Mouse (Mus musculus) forebrain, embryonic 15.5 days (tissue): Measurements from ENCODE around the gene Ppp2ca. TPM values are rescaled to one million over a fixed set of nuclear protein-coding genes. Genes with fewer than 3 reads are reported as not detected.
A peak's percentile ranks its signal among the peaks of the same experiment; 100 is the strongest.

Experiments
- ATAC-seq: fragments of 200-750 bp; cut with Nextera tagmentation; replicated peaks from 2 replicates; pipeline ENCODE4 v1.8.0; 2017; ENCODE audit warnings: mild to moderate bottlenecking, moderate TSS enrichment, moderate library complexity
- H3K27ac ChIP-seq: fragments of 300-500 bp; sonication (generic); replicated peaks from 2 replicates; pipeline ENCODE4 v1.5.1; 2015; ENCODE audit warnings: mild to moderate bottlenecking, inconsistent platforms
- H3K27me3 ChIP-seq: fragments of 300-500 bp; sonication (generic); 2 replicates; pipeline ENCODE4 v1.6.1; 2015; ENCODE audit warnings: inconsistent platforms
- H3K36me3 ChIP-seq: fragments of 300-500 bp; sonication (generic); 2 replicates; pipeline ENCODE4 v1.6.1; 2015; ENCODE audit warnings: mild to moderate bottlenecking, inconsistent platforms
- H3K4me1 ChIP-seq: fragments of 300-500 bp; sonication (generic); 2 replicates; pipeline ENCODE4 v1.6.1; 2015; ENCODE audit warnings: inconsistent platforms
- H3K4me2 ChIP-seq: fragments of 300-500 bp; sonication (generic); replicated peaks from 2 replicates; pipeline ENCODE4 v1.6.1; 2015; ENCODE audit warnings: mild to moderate bottlenecking, inconsistent platforms
- H3K4me3 ChIP-seq: fragments of 300-500 bp; sonication (generic); 2 replicates; pipeline ENCODE4 v1.5.1; 2015; ENCODE audit warnings: mild to moderate bottlenecking, inconsistent platforms
- H3K9ac ChIP-seq: fragments of 300-500 bp; sonication (generic); replicated peaks from 2 replicates; pipeline ENCODE4 v1.6.1; 2015; ENCODE audit warnings: mild to moderate bottlenecking, inconsistent platforms
- H3K9me3 ChIP-seq: fragments of 300-500 bp; sonication (generic); 2 replicates; pipeline ENCODE4 v1.6.1; 2016; ENCODE audit warnings: inconsistent platforms
- WGBS: fragments of 180-500 bp; shearing (Covaris S2); methylation state at CpG from one replicate; pipeline ENCODE4 v1.1.7; 2015; ENCODE audit warnings: mixed read lengths; 5-methylcytosine and 5-hydroxymethylcytosine counted together
- polyA plus RNA-seq: library from polyadenylated mRNA; unstranded; fragments of >200 nt; fragmentation: Nextera tagmentation; extraction: Ambion mirVana; gene quantifications from 2 replicates; pipeline ENCODE4 v1.2.1, GENCODE M21; 2015

Gene Ppp2ca
- polyA plus RNA-seq: 116 and 129 TPM in 2 replicates

DNA sequence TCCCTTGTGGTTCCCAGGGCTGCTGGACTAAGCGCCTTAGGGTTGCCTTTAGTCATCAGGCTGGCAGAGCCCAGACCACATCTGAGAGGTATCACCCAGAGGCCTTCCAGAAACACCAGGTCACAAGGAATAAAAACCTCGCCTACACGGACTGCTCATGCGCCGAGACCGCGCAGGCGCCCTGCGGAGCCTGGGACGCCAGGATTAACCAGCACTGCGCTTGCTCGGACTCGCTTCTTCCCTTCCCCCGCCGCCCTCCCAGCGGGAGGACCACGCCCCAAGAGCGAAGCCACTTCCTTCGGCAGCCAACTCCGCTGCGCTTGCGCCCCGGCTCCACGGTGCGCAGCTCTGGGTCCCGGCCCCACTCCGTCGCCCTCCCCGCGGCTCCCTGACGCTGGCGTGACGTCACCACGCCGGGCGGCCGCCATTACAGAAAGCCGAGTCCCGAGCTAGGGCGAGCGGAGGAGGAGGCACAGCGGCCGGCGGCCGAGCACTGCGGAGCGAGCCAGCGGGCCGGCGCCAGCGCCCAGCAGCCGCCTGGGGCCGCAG lies at the start of gene Ppp2ca:
TSS of gene Ppp2ca (plus strand) at position 284 of the 549 bp plus-strand sequence.
- Histone ChIP-seq H3K27ac (peak within 1 kb of the TSS; percentile 98), H3K27me3 (no peaks in the 10 kb centered on the region), H3K4me3 (peak within 1 kb of the TSS; percentile 82), H3K36me3 (no peaks in the 10 kb centered on the region), H3K9me3 (no peaks in the 10 kb centered on the region), H3K9ac (peak within 1 kb of the TSS; percentile 91), H3K4me2 (peak within 1 kb of the TSS; percentile 78), H3K4me1 (peaks cover 31% of the 10 kb centered on the region)
- ATAC-seq: peak; percentile 98
- WGBS: under 1% methylated on average over 46 of the region's 53 CpGs

DNA sequence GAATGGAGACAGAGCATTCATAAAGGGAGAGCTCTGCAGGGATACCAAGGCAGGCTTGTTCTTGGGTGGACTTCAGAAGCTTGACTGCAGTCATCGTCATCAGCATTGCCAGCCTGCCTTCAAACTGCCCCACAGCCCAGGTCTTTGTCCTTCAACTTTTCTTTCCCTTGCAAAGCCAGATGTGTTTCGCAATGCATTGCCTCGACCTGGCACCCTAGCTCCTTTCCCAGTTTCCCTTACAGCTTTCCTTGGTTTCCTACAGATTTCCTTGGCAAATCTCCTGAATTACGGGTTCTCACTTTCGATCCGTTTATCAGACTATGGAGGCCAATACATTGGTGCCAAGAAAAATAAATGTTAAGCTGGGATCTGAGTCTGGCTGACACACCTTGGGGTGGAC lies 45.1 kb upstream of the Ppp2ca start:
- H3K9me3 ChIP-seq: no peaks in the 10 kb centered on the region
- no peak for ATAC-seq
- H3K9ac ChIP-seq: no peak overlapping the region
- H3K27ac ChIP-seq: no peak overlapping the region
- no peaks in the 10 kb centered on the region for H3K36me3 ChIP-seq
- WGBS: 85% methylated on average over 6 of the region's 6 CpGs
- H3K27me3 ChIP-seq: no peaks in the 10 kb centered on the region
- H3K4me2 ChIP-seq: no peak overlapping the region
- peaks cover 5% of the 10 kb centered on the region; the same call in 1 of the 2 replicates for H3K4me1 ChIP-seq
- H3K4me3 ChIP-seq: no peak overlapping the region

DNA sequence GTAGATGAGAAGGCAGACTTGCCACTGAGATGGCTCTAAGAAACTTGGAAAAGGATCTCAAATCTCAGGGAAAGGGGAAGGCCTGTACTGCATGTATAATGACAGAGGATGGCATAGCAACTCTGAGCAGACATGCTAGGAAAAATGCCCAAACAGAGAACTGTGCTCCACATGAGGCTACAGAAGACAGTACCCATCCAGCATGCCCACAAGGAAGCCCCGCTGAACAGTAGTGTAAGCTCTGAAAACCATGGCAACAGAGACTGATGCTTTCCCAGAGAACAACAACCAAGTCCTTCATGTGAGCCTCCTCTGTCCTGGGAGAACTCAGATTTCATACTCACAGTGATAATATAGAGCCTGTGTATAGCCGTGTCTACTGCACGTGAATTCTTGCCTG lies 43.8 kb upstream of the Ppp2ca start:
- Histone ChIP-seq H3K27me3 (no peaks in the 10 kb centered on the region), H3K4me2 (no peak overlapping the region), H3K4me3 (no peak overlapping the region), H3K4me1 (peaks cover 5% of the 10 kb centered on the region; the same call in 1 of the 2 replicates), H3K27ac (no peak overlapping the region), H3K36me3 (no peaks in the 10 kb centered on the region), H3K9me3 (no peaks in the 10 kb centered on the region), H3K9ac (no peak overlapping the region)
- ATAC-seq: no peak
- 85% methylated on average over 3 of the region's 3 CpGs for WGBS

DNA sequence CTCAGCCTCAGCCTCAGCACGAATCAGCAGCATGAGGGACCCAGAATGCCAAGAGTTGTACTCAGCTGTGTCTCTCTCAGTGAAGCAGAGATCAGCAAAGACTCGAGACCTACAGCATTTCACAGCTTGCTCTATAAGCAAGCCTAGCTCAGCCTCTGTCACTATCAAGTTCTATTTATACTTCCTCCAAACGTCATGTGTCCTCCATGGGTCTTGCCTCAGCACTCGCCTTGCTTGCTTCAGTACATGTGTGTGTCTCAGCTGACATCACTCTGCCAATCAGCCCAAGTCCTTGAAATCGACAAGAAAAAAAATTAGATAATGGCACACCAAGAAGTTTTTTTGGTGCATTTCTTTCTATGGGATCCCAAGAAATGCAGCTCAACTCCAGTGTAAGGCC lies 42.3 kb upstream of the Ppp2ca start:
- H3K4me3 ChIP-seq: no peak overlapping the region
- no peak overlapping the region for H3K9ac ChIP-seq
- ATAC-seq: no peak
- H3K27ac ChIP-seq: no peak overlapping the region
- no peaks in the 10 kb centered on the region for H3K9me3 ChIP-seq
- H3K4me2 ChIP-seq: no peak overlapping the region
- WGBS: 88% methylated on average over 5 of the region's 5 CpGs
- H3K4me1 ChIP-seq: peaks cover 5% of the 10 kb centered on the region; the same call in 1 of the 2 replicates
- H3K36me3 ChIP-seq: no peaks in the 10 kb centered on the region
- no peaks in the 10 kb centered on the region for H3K27me3 ChIP-seq

DNA sequence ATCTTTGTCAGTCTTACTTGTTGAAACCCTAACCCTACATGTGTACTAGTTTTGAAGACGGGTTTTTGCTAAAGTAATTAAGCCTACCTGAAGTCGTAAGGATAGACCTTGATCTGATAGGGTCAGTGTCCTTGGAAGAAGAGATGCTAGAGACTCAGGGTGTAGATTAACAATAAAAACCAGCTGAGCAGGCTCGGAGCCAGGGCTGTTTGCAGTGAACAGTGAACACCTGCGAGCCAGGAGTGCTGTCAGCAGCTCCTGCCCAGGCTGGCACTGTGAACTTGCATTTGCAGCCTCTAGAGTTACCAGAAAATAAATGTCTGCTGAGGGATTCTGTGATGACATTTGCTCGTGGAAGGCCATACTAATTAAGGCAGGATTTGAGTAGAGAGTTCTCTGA lies 39.5 kb upstream of the Ppp2ca start:
- no peak overlapping the region for H3K4me2 ChIP-seq
- H3K9me3 ChIP-seq: no peaks in the 10 kb centered on the region
- H3K4me1 ChIP-seq: peaks cover 5% of the 10 kb centered on the region; the same call in 1 of the 2 replicates
- H3K4me3 ChIP-seq: no peak overlapping the region
- no peak overlapping the region for H3K9ac ChIP-seq
- no peak overlapping the region for H3K27ac ChIP-seq
- H3K27me3 ChIP-seq: no peaks in the 10 kb centered on the region
- H3K36me3 ChIP-seq: no peaks in the 10 kb centered on the region
- no peak for ATAC-seq
- 80% methylated on average over 5 of the region's 5 CpGs for WGBS

DNA sequence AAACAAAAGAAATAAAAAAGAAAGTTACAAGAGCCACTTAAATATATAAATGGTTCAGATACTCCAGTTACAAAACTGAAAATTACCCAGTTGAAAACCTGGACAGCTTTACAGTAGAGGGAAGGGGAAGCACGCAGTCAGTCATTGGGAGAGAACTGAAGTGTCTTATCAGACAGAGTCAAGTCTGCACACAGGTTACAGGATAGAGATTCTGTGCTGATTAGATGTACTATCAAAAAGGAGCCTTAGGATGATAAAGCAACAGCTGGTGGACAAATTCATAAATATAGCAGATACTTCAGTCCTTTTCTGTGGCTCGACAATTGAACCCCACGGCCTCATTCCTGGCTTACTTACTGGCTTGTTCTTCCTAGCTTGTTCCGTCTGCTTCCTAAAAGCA lies 38.2 kb upstream of the Ppp2ca start:
- Histone ChIP-seq H3K9me3 (no peaks in the 10 kb centered on the region), H3K27me3 (no peaks in the 10 kb centered on the region), H3K4me2 (no peak overlapping the region), H3K36me3 (no peaks in the 10 kb centered on the region), H3K27ac (no peak overlapping the region), H3K9ac (no peak overlapping the region), H3K4me3 (no peak overlapping the region), H3K4me1 (peaks cover 5% of the 10 kb centered on the region; the same call in 1 of the 2 replicates)
- ATAC-seq: no peak
- WGBS: 94% methylated on average over 4 of the region's 4 CpGs

DNA sequence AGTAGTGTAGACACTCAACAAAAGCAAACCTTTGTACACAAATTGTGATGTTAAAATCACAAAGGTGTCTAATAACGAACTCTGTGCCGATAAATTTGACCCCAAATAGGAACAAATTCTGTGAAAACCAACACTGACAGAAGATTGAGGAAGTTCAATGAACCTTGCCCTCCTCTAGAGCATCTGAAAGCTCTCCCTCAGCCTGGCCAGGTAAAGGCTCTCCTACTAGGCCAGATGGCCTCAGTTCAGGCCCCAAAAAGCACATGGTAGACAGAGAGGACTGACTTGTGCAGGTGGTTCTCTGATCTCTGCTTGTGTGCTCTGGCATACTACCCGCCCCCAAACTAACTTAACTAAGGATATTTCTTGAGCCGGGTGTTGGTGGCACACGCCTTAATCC lies 36.1 kb upstream of the Ppp2ca start:
- Histone ChIP-seq H3K36me3 (no peaks in the 10 kb centered on the region), H3K4me3 (no peak overlapping the region), H3K4me2 (no peak overlapping the region), H3K27ac (no peak overlapping the region), H3K4me1 (peaks cover under 1% of the 10 kb centered on the region; the same call in 1 of the 2 replicates), H3K9ac (no peak overlapping the region), H3K9me3 (no peaks in the 10 kb centered on the region), H3K27me3 (no peaks in the 10 kb centered on the region)
- ATAC-seq: no peak
- 94% methylated on average over 5 of the region's 5 CpGs for WGBS

DNA sequence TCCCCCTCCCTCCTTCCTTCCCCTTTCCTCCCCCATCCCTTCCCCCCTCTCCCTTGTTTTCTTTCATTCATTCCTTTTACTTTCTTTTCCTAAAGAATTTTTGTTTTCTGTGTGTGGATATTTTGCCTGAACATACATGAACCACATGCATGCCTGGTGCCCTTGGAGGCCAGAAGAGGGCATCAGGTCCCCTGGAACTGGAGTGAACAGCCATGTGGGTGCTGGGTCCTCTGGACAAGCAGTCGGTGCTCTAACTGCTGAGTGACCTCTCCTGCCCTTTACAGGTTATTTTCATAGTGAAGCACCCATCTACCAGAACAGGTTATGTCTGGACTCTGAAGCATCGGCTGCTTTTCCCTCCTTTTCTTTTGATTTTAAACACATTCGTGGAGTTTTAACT lies 34.1 kb upstream of the Ppp2ca start:
- Histone ChIP-seq H3K9ac (no peak overlapping the region), H3K36me3 (no peaks in the 10 kb centered on the region), H3K4me1 (no peaks in the 10 kb centered on the region), H3K27me3 (no peaks in the 10 kb centered on the region), H3K9me3 (no peaks in the 10 kb centered on the region), H3K4me3 (no peak overlapping the region), H3K4me2 (no peak overlapping the region), H3K27ac (no peak overlapping the region)
- WGBS: 57% methylated on average over 3 of the region's 3 CpGs
- ATAC-seq: no peak

DNA sequence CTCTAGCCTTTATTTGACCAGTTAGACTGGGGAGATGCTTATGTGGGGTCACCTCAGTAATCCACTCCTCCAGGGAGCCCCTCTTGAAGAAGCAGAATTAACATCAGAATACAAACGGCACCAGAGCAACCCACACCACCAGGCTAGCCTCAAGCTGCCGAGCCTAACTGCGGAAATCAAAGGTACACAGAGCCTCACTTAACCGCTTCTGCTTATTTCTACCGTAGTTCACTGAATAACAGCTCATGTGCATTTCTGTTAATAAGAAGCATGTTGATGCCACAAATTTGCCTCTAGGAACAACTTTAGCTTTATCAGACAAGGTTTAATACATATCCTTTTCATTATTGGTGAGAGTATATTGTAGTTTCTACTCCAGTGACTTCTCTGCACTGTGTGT lies 32.6 kb upstream of the Ppp2ca start:
- no peak for ATAC-seq
- Histone ChIP-seq H3K36me3 (no peaks in the 10 kb centered on the region), H3K4me2 (no peak overlapping the region), H3K9me3 (no peaks in the 10 kb centered on the region), H3K4me1 (no peaks in the 10 kb centered on the region), H3K27ac (no peak overlapping the region), H3K4me3 (no peak overlapping the region), H3K27me3 (no peaks in the 10 kb centered on the region), H3K9ac (no peak overlapping the region)
- WGBS: 10% methylated on average over 5 of the region's 5 CpGs

DNA sequence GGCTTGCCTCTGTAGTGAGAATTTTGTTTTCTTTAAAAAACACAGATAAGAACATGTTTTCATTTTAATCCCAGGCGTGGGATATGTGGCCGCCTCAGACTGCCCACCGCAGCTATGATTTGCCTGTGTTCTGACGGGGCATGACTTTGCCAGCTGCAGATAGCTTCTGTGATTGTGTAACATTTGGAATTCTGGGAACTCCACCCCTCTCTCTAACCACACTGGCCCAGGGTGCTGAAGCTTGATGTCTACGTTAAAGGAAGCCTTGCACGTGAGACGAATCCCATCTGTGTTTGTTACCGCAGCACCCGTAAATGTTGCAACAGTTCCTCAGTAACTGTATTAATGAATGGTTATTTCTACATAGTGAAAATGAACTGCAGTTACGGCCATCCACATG lies 26.7 kb upstream of the Ppp2ca start:
- no peaks in the 10 kb centered on the region for H3K9me3 ChIP-seq
- H3K4me3 ChIP-seq: no peak overlapping the region
- H3K9ac ChIP-seq: no peak overlapping the region
- no peak for ATAC-seq
- H3K27me3 ChIP-seq: no peaks in the 10 kb centered on the region
- H3K27ac ChIP-seq: no peak overlapping the region
- no peak overlapping the region for H3K4me2 ChIP-seq
- 81% methylated on average over 10 of the region's 10 CpGs for WGBS
- no peaks in the 10 kb centered on the region for H3K4me1 ChIP-seq
- no peaks in the 10 kb centered on the region for H3K36me3 ChIP-seq

DNA sequence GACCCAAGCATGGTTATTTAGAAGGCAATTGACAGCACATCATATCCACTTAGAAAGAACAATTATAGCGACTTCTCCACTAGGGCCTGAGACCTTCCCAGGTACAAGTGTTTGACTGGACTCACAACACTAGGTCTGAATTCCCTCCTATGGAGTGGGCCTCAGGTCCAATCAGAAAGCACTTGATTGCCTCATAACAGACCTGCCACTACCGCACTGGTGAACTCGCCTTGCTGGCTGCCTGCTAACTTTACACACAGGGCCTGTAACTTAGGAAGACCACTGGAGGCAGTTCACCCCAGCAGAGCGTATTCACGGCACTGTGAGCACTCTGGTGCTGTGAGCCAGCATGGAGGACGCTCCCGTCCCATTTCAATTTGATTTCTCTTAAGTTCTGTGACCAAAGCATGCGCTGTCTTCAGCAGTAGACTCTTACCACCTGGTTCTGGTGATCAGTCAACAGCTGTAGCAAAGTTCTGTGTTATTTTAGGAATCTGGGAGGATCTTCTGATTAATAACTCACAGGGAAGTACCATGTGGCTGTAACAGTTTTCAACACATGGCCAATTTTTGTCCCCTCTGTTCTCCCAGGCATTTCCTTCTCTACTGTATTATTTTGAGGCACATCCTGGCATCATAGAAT lies 24.8 kb upstream of the Ppp2ca start:
- Histone ChIP-seq H3K4me1 (no peaks in the 10 kb centered on the region), H3K9ac (no peak overlapping the region), H3K9me3 (no peaks in the 10 kb centered on the region), H3K36me3 (no peaks in the 10 kb centered on the region), H3K4me3 (no peak overlapping the region), H3K27me3 (no peaks in the 10 kb centered on the region), H3K27ac (no peak overlapping the region), H3K4me2 (no peak overlapping the region)
- WGBS: 80% methylated on average over 8 of the region's 8 CpGs
- no peak for ATAC-seq

DNA sequence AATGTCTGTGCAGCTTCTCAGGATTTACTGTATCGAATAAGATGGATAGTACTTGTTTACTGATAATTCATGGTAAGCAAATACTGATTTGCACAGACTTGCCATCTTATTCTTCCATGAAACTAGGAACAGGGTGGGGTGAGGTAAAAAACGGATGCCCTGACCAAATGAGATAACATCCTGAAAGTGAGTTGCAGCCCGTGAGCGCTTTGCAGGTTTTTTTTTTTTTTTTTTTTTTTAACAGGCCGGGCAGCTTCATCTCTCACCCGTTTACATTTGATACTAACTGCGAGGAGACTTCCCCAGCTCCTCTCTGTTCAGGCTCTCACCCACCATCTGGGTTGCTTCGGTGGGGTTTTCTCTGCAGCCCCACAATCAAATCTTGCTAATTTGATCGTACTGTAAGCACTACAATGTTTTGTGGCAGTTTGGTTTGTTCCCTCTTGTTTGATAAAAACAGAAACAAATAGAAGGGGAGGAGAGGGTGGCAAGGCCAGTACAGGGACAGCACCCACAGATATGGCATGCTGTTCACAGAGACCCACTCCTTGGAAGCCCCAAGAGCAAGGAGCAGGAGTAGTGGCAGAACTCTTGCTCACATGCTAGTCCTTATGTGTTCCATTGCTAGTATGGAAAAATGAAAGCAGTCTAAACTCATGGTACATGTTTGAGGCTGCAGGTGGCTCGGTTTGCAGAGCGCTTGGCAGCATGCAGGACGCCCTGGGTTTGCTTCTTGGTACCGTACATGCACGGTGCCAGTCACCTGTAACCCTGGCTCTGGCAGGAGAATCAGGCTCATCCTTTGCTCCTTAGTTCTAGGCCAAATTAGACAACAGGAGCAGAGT lies 23.6 kb upstream of the Ppp2ca start:
- H3K4me1 ChIP-seq: no peaks in the 10 kb centered on the region
- no peak overlapping the region for H3K27ac ChIP-seq
- no peak overlapping the region for H3K4me3 ChIP-seq
- H3K4me2 ChIP-seq: no peak overlapping the region
- ATAC-seq: no peak
- WGBS: 78% methylated on average over 14 of the region's 14 CpGs
- no peak overlapping the region for H3K9ac ChIP-seq
- H3K36me3 ChIP-seq: no peaks in the 10 kb centered on the region
- no peaks in the 10 kb centered on the region for H3K27me3 ChIP-seq
- H3K9me3 ChIP-seq: no peaks in the 10 kb centered on the region
